Mouse (Mus musculus) MEL (cell line): ENCODE data around the gene Itsn1.

Source experiments
- CTCF ChIP-seq, 3 experiments: IDR thresholded peaks in 2 of 3; conservative IDR thresholded peaks in 1 of 3; 2 replicates each; pipeline ENCODE4 v1.5.1; 2011 to 2012; ENCODE audit warnings: low read length in 3 of 3, low read depth in 2 of 3, mild to moderate bottlenecking in 2 of 3, improper control_type of control experiment in 1 of 3, inconsistent platforms in 1 of 3, mixed read lengths in 1 of 3, moderate library complexity in 1 of 3; ENCODE audit not compliant: control insufficient read depth in 1 of 3, insufficient read depth in 1 of 3, poor library complexity in 1 of 3, severe bottlenecking in 1 of 3
- E2F4 ChIP-seq: IDR thresholded peaks from 2 replicates; pipeline ENCODE4 v1.6.1; 2011; ENCODE audit warnings: low read depth, low read length, improper control_type of control experiment, borderline replicate concordance
- GATA1 ChIP-seq: IDR thresholded peaks from 2 replicates; pipeline ENCODE4 v1.6.1; 2011; ENCODE audit warnings: low read depth, low read length, improper control_type of control experiment
- MAX ChIP-seq: IDR thresholded peaks from 2 replicates; pipeline ENCODE4 v1.6.1; 2011; ENCODE audit warnings: low read length, improper control_type of control experiment
- MAZ ChIP-seq: IDR thresholded peaks from 2 replicates; pipeline ENCODE4 v1.6.1; 2012; ENCODE audit warnings: low read depth, mild to moderate bottlenecking, inconsistent platforms, low read length, improper control_type of control experiment
- POLR2A ChIP-seq, 2 experiments: IDR thresholded peaks; 2 replicates each; pipeline ENCODE4 v1.6.1; 2011 to 2012; ENCODE audit warnings: low read length in 2 of 2, mild to moderate bottlenecking in 2 of 2, control low read depth in 1 of 2, improper control_type of control experiment in 1 of 2, low read depth in 1 of 2, moderate library complexity in 1 of 2; ENCODE audit not compliant: control insufficient read depth in 1 of 2, insufficient read depth in 1 of 2, poor library complexity in 1 of 2
- ZMIZ1 ChIP-seq: IDR thresholded peaks from 2 replicates; pipeline ENCODE4 v1.6.1; 2012; ENCODE audit warnings: low read depth, mild to moderate bottlenecking, inconsistent platforms, low read length, improper control_type of control experiment, moderate library complexity

- TF ChIP-seq CTCF (IDR thresholded peaks at IDR 0.05 in 2 of 3, conservative IDR thresholded peaks at IDR 0.05 in 1 of 3; ENCODE audit: control insufficient read depth in 1 of 3, insufficient read depth in 1 of 3, low read depth in 2 of 3, low read length in 3 of 3, poor library complexity in 1 of 3, severe bottlenecking in 1 of 3) (no peak), GATA1 (no peak), ZMIZ1 (no peak), MAX (no peak), E2F4 (no peak), POLR2A (IDR thresholded peaks at IDR 0.05; ENCODE audit: control insufficient read depth in 1 of 2, insufficient read depth in 1 of 2, low read depth in 1 of 2, low read length in 2 of 2, poor library complexity in 1 of 2) (no peak), MAZ (no peak)
Measured at GRCm38 (mm10) chr16:91909569-91910335, 180.7 kb downstream of the Itsn1 start.
